Mouse (Mus musculus): ENCODE data around the gene Gramd2.
"Not testable (repeated sequence)": the region's sequence is repeated elsewhere in the genome, so short reads cannot be mapped to it uniquely, and the experiment has no call there.

Gramd2 gene

GRCm38 (mm10) chr9:59723096-59723657 is 43.2 kb downstream of the Gramd2 start:
- peak; percentile 51 to 60 for DNase-seq (ENCODE audit: low spot score in 2 of 2)

- peak in 1 of 2 experiments; percentile 15 for DNase-seq (ENCODE audit: low spot score in 2 of 2)
Measured at GRCm38 (mm10) chr9:59723791-59724442, 44.0 kb downstream of the Gramd2 start.

DNA sequence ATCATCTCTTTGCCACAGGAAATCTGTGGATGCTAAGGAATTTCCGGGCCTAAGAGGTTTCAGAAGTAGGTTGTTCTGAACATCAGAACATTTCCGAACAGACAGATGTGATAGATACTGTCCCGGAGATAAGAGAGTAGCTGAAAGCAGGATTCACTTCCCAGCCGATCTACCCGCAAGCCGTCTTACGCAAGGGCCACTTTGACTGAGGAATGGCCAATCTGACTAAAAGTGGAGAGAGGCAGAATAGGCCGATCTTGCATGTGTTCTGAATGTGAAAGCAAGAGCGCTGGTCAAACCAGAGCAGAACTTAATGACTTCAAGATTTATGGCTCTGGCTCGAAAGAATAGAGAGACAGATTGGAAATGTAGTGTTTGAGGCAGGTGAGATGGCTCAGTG is 45.6 kb downstream of the Gramd2 start:
- DNase-seq (ENCODE audit: low spot score in 2 of 2): no peak

- no peak for DNase-seq (ENCODE audit: low spot score in 2 of 2)
Measured at GRCm38 (mm10) chr9:59727569-59728286, 47.8 kb downstream of the Gramd2 start.

DNA sequence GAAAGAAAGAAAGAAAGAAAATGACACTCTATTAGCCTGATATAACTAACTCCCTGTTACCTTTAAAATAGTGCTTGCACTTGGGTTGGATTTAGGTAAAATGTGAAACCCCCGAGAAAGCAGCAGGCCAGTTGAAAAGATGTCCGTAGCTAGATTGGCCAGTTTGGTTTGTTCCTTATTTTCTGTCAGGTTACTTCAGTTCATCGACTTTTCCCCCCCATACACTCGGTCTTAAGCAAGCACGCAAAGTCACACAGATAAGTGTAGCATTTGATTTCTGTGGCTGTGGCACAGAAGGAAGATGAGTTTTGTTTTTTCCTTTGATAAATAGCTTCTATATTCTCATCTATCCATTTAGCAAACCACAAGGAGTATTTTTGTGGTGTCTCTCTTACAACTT is 51.2 kb downstream of the Gramd2 start:
- no peak for DNase-seq (ENCODE audit: low spot score in 2 of 2)

GRCm38 (mm10) chr9:59733075-59733474 is 53.1 kb downstream of the Gramd2 start:
- DNase-seq (ENCODE audit: low spot score in 2 of 2): no peak

GRCm38 (mm10) chr9:59735394-59735793 is 55.5 kb downstream of the Gramd2 start:
- no peak for DNase-seq (ENCODE audit: low spot score in 2 of 2)

DNA sequence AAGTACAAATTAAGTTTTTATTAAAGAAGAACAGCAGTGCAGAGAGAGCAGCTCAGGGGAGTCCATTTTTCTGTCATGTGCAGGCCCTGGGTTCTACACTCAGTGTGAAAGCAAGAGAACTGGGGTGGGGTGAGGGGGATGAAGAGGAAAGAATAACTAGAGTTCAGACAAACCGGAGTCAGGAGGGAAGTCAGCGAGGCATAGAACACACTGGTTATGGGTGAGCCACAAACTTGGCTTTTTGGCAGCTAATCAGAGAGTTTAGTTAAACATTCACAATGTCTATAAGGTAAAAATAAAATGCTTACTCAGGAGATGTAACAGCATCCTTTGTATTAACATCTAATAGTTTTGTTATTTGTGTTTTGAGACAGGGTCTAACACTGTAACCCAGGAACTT is 60.6 kb downstream of the Gramd2 start:
- DNase-seq (ENCODE audit: low spot score in 2 of 2): no peak

DNA sequence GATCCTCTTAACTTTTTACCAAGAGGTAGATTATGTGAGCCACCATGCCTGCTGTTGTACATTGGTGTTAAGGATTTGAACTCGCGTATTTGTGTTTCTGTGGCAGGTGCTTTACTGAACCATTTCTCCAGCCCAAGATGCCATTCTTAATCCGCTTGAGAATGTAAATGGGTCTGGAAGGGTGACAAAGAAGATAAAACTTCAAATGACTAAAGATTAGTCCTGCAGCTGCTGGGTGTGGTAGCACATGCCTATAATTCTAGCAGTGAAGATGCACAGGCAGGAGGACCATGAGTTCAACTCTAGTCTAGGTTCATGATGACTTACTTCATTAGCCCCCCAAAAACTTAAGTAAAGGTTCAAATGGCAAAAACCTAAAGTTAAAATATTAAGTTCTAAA is 64.0 kb downstream of the Gramd2 start:
- DNase-seq (ENCODE audit: low spot score in 2 of 2): no peak

- DNase-seq (ENCODE audit: low spot score in 2 of 2): no peak
Measured at GRCm38 (mm10) chr9:59748387-59748786, 68.4 kb downstream of the Gramd2 start.

GRCm38 (mm10) chr9:59748969-59749368 is 69.0 kb downstream of the Gramd2 start:
- DNase-seq (ENCODE audit: low spot score in 2 of 2): peak in 1 of 2 experiments; percentile 17

GRCm38 (mm10) chr9:59749581-59750265 is 69.8 kb downstream of the Gramd2 start:
- DNase-seq (ENCODE audit: low spot score in 2 of 2): no peak

DNA sequence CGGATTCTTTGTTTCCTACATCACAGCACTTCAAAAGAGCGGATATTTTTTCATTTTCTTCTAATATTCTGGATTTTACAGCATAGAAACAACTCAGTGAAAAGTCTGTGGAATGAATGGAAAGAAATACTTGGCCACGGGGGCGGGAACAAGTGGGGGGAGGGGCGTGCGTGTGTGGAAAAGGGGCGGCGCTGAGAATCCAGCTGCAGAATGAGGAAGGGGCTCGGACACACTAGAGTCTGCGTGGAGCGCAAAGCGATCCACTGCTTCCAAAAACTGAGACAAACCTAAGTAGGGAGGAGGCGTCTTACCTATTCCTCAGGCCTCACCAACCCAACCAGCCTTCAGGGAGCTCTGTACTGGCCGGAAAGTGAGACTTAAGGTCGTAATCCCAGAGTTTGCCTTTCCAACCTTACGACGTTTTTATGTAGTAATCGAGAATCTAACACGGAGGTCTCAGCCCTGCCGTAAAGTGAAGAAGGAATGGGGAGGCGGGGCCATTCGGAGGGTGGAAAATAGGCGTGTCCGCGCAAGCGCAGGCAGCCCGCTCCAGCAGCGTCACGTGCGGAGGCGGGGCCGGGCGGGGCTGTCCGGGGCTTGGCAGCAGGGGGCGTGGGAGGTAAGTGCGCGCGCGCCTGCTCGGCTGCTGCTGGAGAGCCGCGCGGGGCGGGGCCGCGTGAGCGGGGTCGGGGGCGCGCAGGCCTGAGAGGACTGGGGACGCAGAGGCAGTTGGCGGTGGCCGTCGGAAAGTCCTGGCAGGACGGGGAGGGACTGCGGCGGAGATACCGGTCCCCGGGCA is 70.5 kb downstream of the Gramd2 start, which contains the start of the genes Senp8 and Myo9a:
Senp8 (minus strand) TSS at position 444 of the 799 bp plus-strand sequence.
Myo9a (plus strand) TSS at position 630 of the 799 bp plus-strand sequence.
- peak; percentile 99 for DNase-seq (ENCODE audit: low spot score in 2 of 2)

DNA sequence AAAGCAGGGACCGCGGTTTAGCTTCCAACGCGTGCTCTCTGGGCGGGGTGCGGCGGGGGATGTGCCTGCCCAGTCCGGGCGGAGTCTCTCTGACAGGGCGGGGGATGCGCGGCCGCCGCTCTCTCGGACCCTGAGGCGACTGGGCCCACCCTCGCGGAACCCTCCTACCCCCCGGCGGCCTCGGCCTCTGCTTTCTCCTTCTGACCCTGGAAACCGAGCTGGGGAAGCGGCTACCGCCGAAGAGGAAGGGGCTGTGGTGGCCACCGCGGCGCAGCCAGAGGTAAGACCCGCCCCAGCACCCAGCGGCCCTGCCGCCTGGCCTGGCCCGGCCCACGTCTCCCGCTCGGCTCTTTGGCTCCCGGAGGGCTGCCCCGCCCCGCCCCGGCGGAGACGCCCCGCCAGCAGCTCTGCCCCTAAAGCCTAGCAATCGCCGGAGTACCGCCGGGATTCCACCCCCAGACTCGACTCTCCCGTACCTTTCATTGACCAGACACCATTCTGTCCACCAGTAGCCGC is 71.2 kb downstream of the Gramd2 start:
- peak in 1 of 2 experiments; percentile 66 for DNase-seq (ENCODE audit: low spot score in 2 of 2)

GRCm38 (mm10) chr9:59751966-59752365 is 72.0 kb downstream of the Gramd2 start:
- no peak for DNase-seq (ENCODE audit: low spot score in 2 of 2)

DNA sequence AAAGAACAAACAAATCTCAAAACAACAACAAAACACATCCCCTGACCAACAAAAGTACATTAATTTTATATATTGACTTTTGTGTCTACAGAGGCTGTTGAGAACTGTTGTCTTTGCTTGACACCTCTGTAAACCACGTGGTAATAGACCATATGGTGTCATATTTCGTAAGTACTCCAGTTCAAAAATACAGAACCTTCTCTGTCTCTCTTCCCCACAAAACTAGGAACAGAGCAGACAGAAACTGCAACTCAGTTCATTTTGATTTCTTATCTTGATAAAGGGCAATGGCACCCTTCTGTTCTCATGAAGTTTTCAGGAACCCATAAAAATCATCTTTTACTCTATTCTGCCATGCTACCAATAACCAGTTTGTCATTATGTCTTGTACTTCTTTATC is 75.3 kb downstream of the Gramd2 start:
- DNase-seq (ENCODE audit: low spot score in 2 of 2): no peak

DNA sequence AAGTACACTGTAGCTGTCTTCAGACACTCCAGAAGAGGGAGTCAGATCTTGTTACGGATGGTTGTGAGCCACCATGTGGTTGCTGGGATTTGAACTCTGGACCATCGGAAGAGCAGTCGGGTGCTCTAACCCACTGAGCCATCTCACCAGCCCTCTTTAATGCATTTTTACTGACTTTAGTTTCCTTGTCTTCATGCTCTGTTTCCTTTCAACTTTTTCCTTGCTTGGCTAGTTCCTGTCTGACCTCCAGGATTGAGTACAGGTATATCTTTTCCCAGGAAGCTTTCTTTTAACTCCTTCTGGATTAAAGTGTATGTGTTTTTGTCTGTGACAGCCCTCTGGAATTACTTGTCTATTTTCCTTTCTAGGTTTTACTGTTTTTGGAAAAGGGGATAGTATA is 77.1 kb downstream of the Gramd2 start:
- DNase-seq (ENCODE audit: low spot score in 2 of 2): not testable (repeated sequence)

- no peak for DNase-seq (ENCODE audit: low spot score in 2 of 2)
Measured at GRCm38 (mm10) chr9:59760515-59760914, 80.6 kb downstream of the Gramd2 start.

DNA sequence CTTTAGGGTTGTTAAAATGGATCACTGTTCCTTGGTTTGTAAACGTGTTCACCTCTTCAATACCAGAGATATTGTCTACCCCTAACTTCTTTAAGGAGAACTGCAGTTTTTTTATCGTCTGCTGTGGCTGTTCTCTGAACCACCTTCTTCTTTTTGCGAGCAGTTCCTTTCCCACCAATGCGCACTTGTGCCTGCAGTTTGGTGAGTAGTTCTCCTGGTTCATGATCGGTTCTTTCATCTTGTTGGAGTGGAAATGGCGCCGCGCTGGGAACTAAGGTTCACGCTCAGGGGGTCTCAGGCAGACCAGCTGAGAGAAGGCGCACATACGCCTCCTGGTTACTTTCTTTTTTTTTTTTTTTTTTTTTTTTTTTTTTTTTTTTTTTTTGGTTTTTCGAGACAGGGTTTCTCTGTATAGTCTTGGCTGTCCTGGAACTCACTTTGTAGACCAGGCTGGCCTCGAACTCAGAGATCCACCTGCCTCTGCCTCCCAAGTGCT is 87.1 kb downstream of the Gramd2 start:
- not testable (repeated sequence) for DNase-seq (ENCODE audit: low spot score in 2 of 2)
